Mouse (Mus musculus): ENCODE results near the gene Ubap1l.
"Not testable (repeated sequence)": the region's sequence is repeated elsewhere in the genome, so short reads cannot be mapped to it uniquely, and the experiment has no call there.

The Ubap1l gene

DNA sequence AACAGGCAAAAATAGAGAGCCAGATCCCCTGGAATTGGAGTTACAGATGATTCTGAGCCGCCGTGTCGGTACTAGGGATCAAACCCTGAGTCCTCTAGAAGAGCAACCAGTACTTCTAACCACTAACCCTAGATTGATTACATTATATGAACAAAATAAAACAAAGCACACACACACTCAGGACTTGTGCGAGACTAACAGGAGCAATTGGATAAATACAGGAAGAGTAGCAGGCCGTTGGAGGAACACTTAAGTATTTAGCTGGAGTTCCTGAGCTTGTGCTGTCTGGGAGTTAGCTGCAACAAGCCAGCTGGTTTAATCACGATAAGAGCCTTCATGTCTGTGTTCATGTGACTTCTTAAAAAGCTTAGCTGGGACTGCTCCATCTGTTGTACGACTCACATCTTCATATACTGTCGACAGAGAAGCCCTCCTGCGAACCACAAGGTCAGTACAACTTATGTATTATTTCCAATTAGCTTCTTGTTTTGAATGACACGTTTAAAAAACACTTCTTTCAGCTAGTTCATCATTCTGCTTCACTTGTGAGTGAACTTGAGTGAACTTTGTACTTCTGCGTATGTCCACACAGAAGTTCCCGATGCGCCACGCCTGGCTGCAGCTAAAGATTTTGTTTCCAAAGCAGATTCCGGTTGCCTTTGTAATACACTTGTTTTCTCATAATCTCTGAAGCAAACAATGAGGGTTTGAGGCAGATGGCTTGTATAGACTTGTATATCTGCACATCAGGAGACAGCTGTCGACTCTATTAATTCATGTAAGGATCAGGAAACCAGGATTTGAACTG, at the start of gene Ubap1l:
Gene Ubap1l, plus strand, starts transcription at position 401 of the 808 bp plus-strand sequence.
- DNase-seq (ENCODE audit: low read depth, low spot score), result no peak

GRCm38 (mm10) chr9:65312669-65313357, 48.0 kb upstream of the Ubap1l start:
- DNase-seq (ENCODE audit: low read depth, low spot score), result no peak

DNA sequence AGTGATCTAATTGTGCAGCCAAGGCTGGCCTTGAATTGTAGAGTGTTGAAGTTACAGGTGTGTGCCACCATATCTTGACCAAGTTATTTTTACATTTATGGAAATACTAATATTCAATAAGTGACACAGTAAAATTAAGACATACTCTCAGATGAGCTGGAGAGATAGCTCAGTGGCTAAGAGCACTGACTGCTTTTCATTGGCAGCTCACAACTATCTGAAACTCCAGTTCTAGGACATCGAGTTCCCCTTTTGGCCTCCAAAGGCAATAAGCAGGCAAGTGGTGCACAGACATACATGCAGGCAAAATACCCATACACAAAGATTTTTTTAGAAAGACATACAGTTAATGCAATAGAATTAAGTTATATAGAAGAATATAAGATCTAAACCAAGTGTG, 47.0 kb upstream of the Ubap1l start:
- no peak for DNase-seq (ENCODE audit: low read depth, low spot score)

- DNase-seq (ENCODE audit: low read depth, low spot score), result no peak
These were observed 38.5 kb upstream of the Ubap1l start for GRCm38 (mm10) chr9:65322255-65322900.

GRCm38 (mm10) chr9:65325971-65326370, 34.9 kb upstream of the Ubap1l start:
- DNase-seq (ENCODE audit: low read depth, low spot score), result no peak

DNA sequence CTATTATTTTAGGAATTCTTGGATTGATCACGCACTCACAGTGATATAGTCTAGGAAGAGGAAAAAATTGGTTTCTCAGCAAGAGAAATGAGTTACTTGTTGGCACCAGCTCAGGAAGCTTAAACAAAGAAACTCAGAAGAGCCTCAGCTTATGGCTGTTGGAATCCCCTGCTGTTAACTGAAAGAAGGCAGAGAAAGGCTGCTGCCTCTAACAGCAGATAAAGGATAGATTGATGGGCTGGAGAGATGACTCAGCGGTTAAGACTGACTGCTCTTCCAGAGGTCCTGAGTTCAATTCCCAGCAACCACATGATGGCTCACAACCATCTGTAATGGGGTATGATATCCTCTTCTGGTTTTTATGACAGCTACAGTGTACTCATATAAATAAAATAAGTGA, 33.5 kb upstream of the Ubap1l start:
- no peak for DNase-seq (ENCODE audit: low read depth, low spot score)

DNA sequence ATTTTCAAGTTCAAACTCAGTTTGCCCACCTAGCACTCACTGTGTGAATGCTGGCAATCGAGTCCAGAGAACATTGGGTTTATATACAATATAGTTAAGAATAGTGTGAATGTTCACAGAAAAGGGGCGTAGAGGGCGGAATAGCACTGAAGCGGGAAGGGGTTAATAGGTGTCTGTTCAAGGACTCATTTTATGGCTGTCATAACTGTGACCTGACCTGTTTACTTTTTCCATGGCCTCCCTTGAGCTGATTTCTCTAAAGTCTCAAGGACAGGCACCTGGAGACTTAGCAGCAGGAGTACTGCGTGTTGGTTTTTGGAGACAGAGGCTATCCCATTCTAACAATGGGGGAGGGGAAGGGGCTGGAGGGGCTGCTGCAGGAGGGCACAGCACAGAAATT, 26.9 kb upstream of the Ubap1l start:
- no peak for DNase-seq (ENCODE audit: low read depth, low spot score)

DNA sequence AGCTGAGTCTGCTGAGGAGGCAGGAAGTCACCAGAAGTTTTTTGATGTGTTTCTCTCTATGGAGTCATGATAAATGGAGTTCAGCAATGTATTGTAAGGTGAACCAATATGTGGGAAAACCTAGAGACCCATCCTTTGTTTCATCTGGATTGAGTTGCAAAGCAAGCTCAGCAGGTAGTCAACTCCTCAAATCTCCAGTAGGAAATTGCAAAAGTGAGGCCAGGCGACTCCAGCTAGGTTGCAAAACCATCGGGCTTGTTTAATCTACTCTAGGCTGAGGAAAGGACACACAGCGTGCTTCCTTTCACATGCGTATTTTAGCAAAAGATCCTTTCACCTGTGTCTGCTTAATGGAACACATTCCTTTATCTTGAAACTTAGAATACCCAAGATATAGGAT, 21.7 kb upstream of the Ubap1l start:
- no peak for DNase-seq (ENCODE audit: low read depth, low spot score)

GRCm38 (mm10) chr9:65340414-65340813, 20.4 kb upstream of the Ubap1l start:
- DNase-seq (ENCODE audit: low read depth, low spot score), result no peak

- not testable (repeated sequence) for DNase-seq (ENCODE audit: low read depth, low spot score)
These were observed 15.4 kb upstream of the Ubap1l start for GRCm38 (mm10) chr9:65345439-65345838.

DNA sequence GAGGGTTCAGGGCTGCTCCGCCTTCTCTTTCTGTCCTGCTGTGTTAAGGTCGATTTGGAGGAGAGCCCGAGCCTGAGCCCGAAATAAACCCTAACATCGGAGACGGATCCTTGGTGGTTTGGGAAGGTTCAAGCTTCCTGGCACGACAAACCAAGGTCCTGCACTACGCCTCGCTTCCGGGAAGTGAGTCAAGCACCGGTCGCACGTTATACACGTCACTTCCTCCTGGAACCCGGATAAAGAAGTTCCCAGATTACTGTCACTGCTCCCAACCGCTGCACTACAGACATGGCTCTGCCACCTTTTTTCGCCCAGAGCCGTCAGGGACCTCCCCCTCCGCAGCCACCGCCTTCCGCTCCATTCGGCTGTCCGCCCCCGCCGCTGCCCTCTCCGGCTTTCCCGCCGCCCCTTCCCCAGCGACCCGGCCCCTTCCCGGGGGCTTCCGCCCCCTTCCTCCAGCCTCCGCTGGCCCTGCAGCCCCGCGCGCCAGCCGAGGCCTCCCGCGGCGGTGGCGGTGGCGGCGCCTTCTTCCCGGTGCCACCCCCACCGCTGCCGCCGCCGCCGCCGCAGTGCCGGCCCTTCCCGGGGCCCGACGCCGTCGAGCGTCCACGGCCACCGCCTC, 14.9 kb upstream of the Ubap1l start, which contains the start of gene Pdcd7:
Gene Pdcd7, plus strand, starts transcription at position 251 of the 622 bp plus-strand sequence.
- DNase-seq (ENCODE audit: low read depth, low spot score), result peak; percentile 93

DNA sequence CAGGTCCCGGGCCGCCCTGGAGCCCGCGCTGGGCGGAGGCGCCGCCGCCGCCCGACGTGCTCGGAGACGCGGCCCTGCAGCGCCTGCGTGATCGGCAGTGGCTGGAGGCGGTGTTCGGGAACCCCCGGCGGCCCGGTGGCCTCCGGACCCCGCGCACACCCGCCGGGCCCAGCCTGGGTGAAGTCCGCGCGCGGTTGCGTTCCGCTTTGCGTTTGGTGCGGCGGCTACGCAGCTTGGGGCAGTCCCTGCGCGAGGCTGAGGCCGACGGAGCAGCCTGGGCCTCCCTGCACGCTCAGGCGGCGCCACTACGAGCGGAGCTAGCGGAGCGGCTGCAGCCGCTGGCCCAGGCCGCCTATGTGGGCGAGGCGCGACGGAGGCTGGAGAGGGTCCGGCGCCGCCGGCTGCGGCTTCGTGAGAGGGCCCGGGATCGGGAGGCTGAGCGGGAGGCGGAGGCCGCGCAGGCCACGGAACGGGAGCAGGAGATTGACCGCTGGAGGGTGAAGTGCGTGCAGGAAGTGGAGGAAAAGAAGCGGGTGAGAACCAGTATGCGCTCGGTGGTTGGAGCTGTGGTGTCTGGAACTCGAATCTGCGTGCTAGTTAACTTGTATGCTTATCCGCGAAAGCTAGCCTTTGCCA, 14.2 kb upstream of the Ubap1l start:
- peak; percentile 26 for DNase-seq (ENCODE audit: low read depth, low spot score)

GRCm38 (mm10) chr9:65347112-65347850, 13.6 kb upstream of the Ubap1l start:
- DNase-seq (ENCODE audit: low read depth, low spot score), result no peak

- no peak for DNase-seq (ENCODE audit: low read depth, low spot score)
These were observed 7.6 kb upstream of the Ubap1l start for GRCm38 (mm10) chr9:65353251-65353650.

DNA sequence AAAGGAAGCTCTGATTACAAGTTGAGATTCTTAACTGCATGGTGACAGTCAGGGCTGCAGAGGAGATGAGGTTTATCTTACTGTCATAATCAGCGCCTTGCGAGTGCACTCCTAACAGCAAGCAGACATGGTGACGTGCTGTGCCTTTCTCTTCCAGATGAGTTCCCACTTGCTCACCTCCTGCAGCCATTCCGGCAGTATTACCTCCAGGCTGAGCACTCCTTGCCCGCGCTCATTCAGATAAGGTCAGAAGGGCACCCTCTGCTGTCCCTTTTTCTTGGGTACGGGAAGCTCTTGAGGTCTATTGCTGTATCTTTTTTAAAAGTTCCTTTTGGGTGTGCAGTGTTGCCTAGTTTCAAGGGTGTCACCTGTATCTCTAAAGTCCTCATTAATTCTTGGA, 4.3 kb upstream of the Ubap1l start:
- DNase-seq (ENCODE audit: low read depth, low spot score), result no peak

DNA sequence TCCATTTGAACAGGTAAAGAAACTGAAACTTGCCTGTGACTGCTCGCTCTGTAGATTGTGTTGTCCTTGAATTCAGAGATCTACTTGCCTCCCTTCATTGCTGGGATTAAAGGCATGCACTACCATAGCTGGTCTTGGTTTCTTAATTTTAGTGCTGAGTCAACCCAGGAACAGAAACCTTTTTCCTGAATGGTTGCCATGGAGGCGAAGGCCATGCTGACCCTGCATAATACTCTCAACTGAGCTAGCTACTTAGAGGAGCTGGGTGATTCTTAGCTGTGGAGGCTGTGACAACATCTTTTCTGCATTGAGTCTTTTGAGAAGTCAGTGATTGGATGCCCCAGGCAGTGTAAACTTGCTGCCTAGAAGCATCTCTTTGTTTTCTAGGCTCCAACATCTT, 3.9 kb upstream of the Ubap1l start:
- DNase-seq (ENCODE audit: low read depth, low spot score), result no peak

DNA sequence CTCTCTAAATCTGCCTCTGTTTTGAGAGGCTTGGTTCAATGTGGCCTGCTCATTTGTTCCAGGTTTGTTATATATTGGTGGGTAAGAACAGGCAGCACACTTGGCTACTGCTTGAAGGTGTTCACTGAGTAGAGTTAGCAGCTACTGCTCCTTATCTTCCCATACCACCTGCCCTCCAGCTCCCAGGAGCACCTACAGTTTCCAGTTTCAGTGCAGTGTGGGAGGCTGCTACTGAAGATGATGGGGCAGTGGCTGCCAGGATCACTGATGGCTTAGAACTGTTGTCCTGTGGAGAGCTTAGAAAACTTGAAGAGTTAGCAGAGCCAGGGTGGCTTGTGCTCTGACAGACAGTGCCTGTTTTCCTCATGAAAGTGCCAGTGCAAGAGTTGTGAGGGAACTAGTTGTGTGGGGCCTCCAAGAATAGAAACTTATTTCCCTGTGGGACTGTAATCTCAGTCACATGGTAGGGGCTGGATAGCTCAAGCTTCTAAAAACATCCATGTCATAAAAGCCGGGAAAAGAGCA, 1.8 kb upstream of the Ubap1l start:
- no peak for DNase-seq (ENCODE audit: low read depth, low spot score)

DNA sequence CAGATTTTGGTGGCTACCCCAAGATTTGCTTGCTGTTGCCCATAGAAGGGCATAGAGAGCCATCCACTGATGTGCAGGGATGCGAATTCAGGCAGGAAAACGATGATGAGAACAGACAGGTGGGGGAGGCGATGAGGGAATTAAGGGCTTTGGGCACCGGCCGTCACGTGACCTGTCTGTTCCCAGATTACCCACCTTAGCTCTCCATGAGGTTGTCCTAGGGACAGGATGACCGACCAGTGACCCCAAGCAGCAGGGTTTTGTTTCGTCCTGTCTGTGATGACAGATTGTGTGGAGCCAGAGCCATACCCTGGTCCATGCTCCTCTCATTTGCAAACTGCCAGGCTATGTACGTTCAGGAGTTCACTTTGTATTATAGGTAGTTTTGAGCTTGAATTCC, 2.8 kb downstream of the Ubap1l start:
- DNase-seq (ENCODE audit: low read depth, low spot score), result no peak

DNA sequence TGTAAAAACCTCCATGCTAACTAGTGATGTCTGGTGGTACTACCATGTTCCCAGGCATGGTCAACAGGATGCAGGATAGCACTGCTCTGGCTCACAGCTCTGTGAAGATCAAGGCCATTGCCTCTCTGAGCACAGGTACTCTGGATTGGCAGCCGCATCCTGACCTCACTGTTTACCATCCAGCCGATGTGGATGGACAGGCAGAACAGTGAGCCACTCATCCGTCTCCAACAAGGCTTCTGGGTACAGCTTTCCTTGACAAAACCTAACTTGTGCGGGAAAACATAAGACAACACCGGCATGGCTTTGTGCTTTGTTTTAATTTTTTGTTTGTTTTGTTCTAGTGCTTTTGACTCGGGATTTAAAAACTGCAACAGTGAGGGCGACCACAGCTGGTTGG, 4.9 kb downstream of the Ubap1l start:
- DNase-seq (ENCODE audit: low read depth, low spot score), result no peak

GRCm38 (mm10) chr9:65371756-65372155, 10.9 kb downstream of the Ubap1l start:
- DNase-seq (ENCODE audit: low read depth, low spot score), result no peak

- DNase-seq (ENCODE audit: low read depth, low spot score), result no peak
These were observed 11.6 kb downstream of the Ubap1l start for GRCm38 (mm10) chr9:65372449-65372848.
